Mouse (Mus musculus) adrenal gland, adult 18-20 months (tissue): ENCODE measurements around the gene Atp6ap2. TPM values are rescaled to one million over a fixed set of nuclear protein-coding genes. Genes with fewer than 3 reads are reported as not detected.
A peak's percentile ranks its signal among the peaks of the same experiment; 100 is the strongest.
"Not testable (repeated sequence)": the region's sequence is repeated elsewhere in the genome, so short reads cannot be mapped to it uniquely, and the experiment has no call there.

Source experiments
- DNase-seq, 2 experiments: peaks; one replicate each; pipeline ENCODE4 v3.0.0; 2021 to 2022; ENCODE audit warnings: low spot score in 2 of 2
- long read RNA-seq, 2 experiments: library from polyadenylated mRNA; stranded (forward); transcript quantifications; one replicate each; pipeline ENCODE4 v2.0.0; 2021
- total RNA-seq, 2 experiments: library from RNA; stranded (reverse); gene quantifications; 1 replicate in 1 of 2; 2 replicates in 1 of 2; pipeline ENCODE4 v1.2.3; 2021

Gene Atp6ap2
- 10 to 100 TPM; 54.5 to 67.5 TPM for total RNA-seq
- long read RNA-seq, experiment 1, transcript Atp6ap2-201 (9 exons, 2,324 nt): major isoform, 71 of 77 reads
- long read RNA-seq, experiment 1, partial matches to known transcripts: 3 of 77 reads
- long read RNA-seq, experiment 1, other reads (novel, unspliced or antisense): 3 of 77 reads
- long read RNA-seq, experiment 2, transcript Atp6ap2-201 (9 exons, 2,324 nt): major isoform, 248 of 264 reads
- long read RNA-seq, experiment 2, partial matches to known transcripts: 9 of 264 reads
- long read RNA-seq, experiment 2, other reads (novel, unspliced or antisense): 7 of 264 reads

GRCm38 (mm10) chrX:12587192-12587957 lies at the start of gene Atp6ap2:
Gene Atp6ap2, plus strand, starts transcription at chrX:12587801.
- DNase-seq: peak; percentile 78 to 82

- no peak for DNase-seq
Measured at GRCm38 (mm10) chrX:12544417-12544816, 43.2 kb upstream of the Atp6ap2 start.

DNA sequence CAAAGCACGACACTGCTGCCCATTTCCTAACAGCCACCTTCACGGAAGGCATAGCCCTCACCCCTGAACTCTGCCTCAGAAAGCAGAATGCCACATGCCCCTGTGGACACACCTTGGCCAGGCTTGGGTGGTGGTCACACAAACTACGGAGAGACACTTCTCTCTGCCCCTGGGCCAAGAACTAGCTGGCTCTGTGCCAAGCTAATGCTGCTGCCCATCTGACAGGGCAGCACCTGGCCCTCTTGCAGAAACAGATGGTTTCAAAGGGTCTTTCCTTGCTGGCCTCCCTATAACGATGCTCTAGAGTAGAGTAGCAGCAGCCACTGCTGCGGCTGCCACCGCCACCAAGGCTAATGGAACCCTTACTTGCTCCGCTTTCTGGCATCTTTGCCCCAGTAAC lies 30.5 kb upstream of the Atp6ap2 start:
- DNase-seq: no peak

- DNase-seq: no peak
Measured at GRCm38 (mm10) chrX:12571407-12571806, 16.2 kb upstream of the Atp6ap2 start.

GRCm38 (mm10) chrX:12577936-12578335 lies 9.7 kb upstream of the Atp6ap2 start:
- DNase-seq: no peak

DNA sequence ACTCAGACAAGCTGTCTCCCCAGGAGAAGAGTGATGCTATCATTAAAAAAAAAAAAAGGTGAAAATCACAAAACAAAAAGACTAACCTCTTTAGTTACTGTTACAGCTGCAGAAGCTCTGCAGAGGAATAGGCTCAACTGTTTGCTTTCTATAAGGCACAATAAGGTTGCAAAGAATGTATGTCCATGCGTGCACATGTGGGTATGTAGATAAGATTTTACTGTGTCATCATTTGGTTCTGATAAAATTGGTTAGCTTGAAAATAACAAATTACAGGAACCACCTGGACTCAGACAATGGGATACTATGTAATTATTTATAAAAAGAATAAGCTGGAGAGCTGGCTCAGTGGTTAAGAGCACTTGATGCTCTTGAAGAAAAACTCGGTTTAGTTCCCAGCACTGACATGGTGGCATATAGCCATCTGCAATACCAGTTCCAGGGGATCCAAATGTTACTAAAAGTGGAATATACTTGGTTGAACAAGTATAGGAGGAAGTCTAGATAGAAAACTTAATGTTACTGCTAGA lies 9.2 kb upstream of the Atp6ap2 start:
- DNase-seq: no peak

DNA sequence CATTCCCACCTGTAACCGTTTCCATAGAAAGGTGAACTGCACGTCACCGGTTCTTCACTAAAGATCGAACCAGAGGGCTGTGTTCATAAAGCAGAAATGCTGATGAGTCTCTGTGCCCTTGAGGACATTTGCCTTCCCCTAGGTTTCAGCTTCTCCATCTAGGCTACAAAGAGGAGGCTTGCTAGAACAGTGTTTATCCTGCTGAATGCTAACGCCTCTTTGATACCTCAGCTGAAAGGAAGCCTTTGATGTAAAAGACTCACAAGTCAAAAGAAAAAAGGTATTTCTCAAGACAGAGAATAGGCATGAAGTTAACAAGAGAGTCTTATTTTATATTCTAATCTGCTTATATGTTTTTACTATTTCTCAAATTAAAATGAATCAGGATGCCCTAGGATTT lies 4.3 kb upstream of the Atp6ap2 start:
- DNase-seq: no peak

DNA sequence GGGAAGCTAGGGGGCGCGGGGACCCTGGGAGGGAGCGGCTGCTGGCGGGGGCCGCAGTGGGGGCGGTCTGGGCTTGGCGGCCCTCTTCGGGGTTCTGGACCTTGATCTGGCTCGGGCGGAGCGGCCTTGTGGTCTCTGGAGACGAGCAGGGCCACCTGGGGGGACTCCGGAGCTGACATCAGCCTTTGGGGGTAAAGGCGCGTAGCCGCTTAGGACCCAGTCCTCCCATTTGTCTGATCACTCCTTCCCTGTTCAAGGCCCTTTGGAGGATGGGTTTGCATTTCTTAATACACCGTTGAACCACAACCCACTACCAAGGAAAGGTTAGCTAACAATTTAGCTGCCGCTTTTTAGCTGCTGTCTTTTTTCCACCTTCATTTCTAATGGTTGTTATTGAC lies 356 bp downstream of the Atp6ap2 start:
- DNase-seq: no peak

DNA sequence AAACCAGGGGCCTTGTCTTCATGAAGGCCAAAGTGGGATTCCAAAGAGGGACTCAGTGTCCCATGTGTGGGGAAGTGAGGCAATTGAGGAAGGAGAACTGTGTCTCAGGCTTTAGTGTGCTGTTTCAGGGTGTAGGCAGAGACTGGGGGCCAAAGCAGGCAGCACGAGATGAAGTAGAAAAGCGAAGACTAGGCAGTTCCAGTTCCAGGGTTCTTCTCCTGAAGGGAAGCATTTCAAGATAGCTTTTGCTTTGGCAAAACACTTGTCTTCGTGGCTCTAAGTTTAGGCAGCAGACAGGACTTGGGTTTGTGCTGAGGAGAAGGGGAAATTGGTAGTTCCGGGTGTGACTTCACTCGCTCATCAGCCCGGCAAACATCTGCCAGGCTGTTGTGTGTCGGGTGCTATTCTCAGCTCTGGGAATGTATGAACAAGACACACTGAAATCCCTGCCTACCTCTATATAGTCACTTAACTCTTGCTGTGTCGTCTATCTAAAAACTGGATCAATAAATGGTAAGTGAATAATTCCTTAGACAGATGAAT lies 3.9 kb downstream of the Atp6ap2 start:
- no peak for DNase-seq

- DNase-seq: no peak
Measured at GRCm38 (mm10) chrX:12592011-12592410, 4.4 kb downstream of the Atp6ap2 start.

GRCm38 (mm10) chrX:12593824-12594223 lies 6.2 kb downstream of the Atp6ap2 start:
- DNase-seq: no peak

DNA sequence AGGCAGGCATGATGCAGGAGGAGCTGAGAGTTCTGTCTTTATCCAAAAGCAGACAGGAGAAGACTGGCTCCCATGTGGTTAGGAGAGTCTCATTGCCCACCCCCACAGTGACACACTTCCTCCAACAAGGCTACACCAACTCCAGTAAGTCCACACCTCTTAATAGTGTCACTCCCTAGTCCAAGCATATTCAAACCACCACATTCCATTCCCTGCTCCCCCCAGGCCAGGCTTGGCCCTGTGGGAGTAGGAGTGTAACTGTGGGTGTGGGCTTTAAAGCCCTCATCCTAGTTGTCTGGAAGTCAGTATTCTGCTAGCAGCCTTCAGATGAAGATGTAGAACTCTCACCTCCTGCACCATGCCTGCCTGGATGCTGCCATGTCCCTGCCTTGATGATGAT lies 22.9 kb downstream of the Atp6ap2 start:
- DNase-seq: not testable (repeated sequence)

DNA sequence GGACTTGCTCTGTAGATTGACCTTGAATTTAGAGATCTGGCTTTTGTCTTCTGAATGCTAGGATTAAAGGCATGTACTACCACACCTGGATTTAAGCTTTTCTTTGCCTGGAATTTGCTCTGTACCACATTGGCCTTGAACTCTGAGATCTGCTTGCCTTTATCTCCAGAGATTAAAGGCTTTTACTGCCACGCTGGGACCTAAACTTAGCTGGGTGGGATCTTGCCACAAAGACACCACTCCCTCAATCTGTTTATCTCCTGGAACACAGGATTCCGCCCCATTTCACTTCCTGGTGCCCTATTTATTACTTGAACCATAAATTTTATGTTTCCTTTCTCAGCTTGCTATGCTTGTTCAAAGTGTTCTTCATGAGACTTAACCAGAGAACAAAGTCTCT lies 23.6 kb downstream of the Atp6ap2 start:
- no peak for DNase-seq

DNA sequence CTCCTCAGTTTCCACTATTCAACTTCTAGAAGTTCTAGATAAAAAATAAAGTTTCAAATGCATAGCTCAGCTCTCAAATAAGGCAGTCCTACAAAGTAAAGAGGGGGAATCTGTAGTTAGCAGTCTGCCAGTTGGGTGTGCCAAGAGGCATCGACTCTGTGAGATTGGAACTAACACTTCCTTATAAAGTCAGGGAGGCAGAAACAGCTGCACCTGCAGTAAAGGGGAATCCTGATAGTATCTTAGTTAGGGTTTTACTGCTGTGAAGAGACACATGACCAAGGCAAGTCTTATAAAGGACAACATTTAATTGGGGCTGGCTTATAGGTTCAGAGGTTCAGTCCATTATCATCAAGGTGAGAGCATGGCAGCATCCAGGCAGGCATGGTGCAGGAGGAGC lies 24.8 kb downstream of the Atp6ap2 start:
- DNase-seq: not testable (repeated sequence)

GRCm38 (mm10) chrX:12625131-12625530 lies 37.5 kb downstream of the Atp6ap2 start:
- DNase-seq: no peak

DNA sequence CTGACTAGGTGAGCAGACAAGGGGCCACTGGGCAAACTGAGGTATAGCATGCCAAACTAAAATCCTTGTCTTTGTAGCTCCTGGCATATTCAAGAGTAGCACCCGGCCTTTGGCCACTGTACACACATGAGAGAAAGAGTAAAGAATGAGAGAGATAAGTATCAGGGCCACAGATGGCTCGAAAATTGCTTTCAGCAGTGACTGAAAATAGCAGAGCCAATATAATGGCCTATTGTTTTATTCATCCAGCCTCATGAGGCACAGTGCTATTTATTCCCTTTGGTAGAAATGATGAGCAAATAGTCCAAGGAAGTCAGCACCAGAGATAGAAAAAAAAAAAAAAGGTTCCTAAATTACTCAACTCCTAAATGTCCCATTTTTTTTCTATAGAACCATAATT lies 57.4 kb downstream of the Atp6ap2 start:
- DNase-seq: no peak

DNA sequence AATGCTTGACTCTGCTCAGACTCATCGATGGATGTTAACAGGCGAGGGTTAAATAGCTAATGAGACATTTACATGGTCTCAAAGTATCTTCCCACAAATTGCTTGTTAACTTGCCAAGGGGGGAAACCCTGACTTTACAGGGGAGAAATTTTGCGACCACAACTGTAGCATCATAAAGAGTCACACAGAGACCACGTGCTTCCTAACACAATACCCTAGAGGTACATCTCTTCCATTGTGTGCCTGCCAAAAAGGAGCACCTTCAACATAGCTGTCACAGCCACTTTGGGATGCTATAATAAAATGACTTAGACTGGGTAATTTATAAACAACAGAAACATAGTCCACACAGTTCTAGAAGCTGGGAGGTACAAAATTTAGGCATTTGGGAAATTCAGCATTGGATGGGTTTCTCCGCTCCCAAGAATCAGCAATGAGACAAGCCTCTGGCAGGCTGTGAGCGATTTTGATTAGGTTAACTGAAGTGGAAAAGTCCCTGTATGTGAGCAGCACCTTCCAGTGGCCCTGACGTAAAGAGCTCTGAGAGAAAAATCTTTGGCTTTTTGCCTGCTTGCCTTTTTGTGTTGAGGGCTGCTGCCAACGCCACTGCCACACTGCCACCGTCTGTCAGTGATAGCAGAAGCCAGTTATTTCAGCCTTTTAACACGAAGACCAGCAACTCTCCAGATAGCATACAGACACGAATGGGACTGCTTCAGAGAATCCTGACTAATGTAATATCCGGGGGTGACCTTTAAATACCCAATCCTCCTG lies 58.1 kb downstream of the Atp6ap2 start:
- DNase-seq: no peak

DNA sequence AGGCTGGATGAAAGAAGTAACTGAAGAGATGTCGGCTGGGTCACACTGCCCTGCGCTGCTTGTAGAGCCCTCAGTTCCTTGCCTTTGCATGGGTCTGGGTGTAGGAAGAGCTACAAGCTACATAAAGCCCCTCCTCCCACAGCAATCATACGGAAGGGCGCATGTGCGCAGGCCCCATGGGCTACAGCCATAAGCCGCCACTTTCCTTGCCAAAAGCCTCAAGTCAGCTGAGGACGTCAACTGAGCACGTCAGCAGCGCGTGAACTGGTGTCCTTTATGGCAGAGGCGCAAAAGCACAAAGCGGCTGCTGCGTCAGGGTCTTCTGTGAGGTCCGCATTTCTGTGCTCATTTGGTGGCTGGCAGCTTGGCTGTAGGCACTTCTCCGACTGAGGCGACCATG lies 64.3 kb downstream of the Atp6ap2 start:
- no peak for DNase-seq

DNA sequence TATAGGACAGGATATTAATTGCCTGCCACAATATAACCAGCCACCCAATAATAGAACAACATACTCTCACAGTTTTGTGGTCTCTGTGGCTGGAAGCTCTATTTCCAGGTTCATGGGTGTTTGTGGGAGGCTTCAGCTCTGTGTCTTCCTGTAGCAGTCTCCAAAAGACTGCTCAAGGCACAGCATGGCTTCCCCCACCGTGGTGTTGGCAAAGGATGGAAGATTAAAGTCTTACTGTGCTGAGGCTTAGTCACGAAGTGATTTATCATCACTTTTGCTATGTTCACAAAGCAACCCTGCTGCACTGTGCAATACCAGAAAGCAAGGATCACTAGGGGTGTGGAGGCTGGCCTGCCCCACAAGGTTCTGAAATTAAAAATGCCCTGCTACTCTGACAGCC lies 66.3 kb downstream of the Atp6ap2 start:
- no peak for DNase-seq
